Mouse (Mus musculus) liver, adult (tissue): ENCODE results near the gene Dgkd.

Source experiments
- GATA4 ChIP-seq: IDR thresholded peaks from 2 replicates; pipeline ENCODE4 v1.6.1; 2014; ENCODE audit warnings: mild to moderate bottlenecking, low read length; ENCODE audit not compliant: insufficient replicate concordance

Gene Dgkd

GRCm38 (mm10) chr1:87840411-87841208, 12.5 kb upstream of the Dgkd start:
- TF ChIP-seq GATA4: no peak

- TF ChIP-seq GATA4: no peak
Observed at GRCm38 (mm10) chr1:87846801-87847474, 6.1 kb upstream of the Dgkd start.

GRCm38 (mm10) chr1:87847475-87848168, 5.5 kb upstream of the Dgkd start:
- TF ChIP-seq GATA4: no peak

- no peak for TF ChIP-seq GATA4
Observed at GRCm38 (mm10) chr1:87848237-87848996, 4.7 kb upstream of the Dgkd start.

GRCm38 (mm10) chr1:87849278-87849677, 3.8 kb upstream of the Dgkd start:
- no peak for TF ChIP-seq GATA4

- no peak for TF ChIP-seq GATA4
Observed at GRCm38 (mm10) chr1:87851344-87851743, 1.7 kb upstream of the Dgkd start.

- TF ChIP-seq GATA4: no peak
Observed at GRCm38 (mm10) chr1:87852081-87852790, 851 bp upstream of the Dgkd start.

GRCm38 (mm10) chr1:87853601-87854361, 694 bp downstream of the Dgkd start:
- no peak for TF ChIP-seq GATA4

GRCm38 (mm10) chr1:87854411-87854810, 1.3 kb downstream of the Dgkd start:
- no peak for TF ChIP-seq GATA4

GRCm38 (mm10) chr1:87854851-87855251, 1.8 kb downstream of the Dgkd start:
- TF ChIP-seq GATA4: no peak

- no peak for TF ChIP-seq GATA4
Observed at GRCm38 (mm10) chr1:87855522-87855921, 2.4 kb downstream of the Dgkd start.

- TF ChIP-seq GATA4: no peak
Observed at GRCm38 (mm10) chr1:87856823-87857222, 3.7 kb downstream of the Dgkd start.

GRCm38 (mm10) chr1:87858031-87858430, 4.9 kb downstream of the Dgkd start:
- TF ChIP-seq GATA4: no peak

GRCm38 (mm10) chr1:87858529-87858928, 5.4 kb downstream of the Dgkd start:
- TF ChIP-seq GATA4: no peak
